Mouse (Mus musculus) erythroid progenitor cell, adult 5-6 weeks (primary cell): Measurements from ENCODE around the gene Polr2l. TPM values are rescaled to one million over a fixed set of nuclear protein-coding genes. Genes with fewer than 3 reads are reported as not detected.

ENCODE experiments used
- ATAC-seq: replicated peaks from 2 replicates; pipeline ENCODE4 v1.8.0; 2016; ENCODE audit warnings: moderate number of reproducible peaks, mild to moderate bottlenecking, moderate TSS enrichment, inconsistent platforms; ENCODE audit not compliant: poor library complexity, low FRiP score, severe bottlenecking
- total RNA-seq, 2 experiments: library from RNA; stranded (forward) in 1 of 2; stranded (reverse) in 1 of 2; fragments of 150-400 nt in 1 of 2; fragments of 186-747, 209-891 nt in 1 of 2; gene quantifications; 2 replicates each; pipeline versions ENCODE4 v1.2.3 to v1.2.4; 2015 to 2017; ENCODE audit warnings: low replicate concordance in 2 of 2

Polr2l gene
- total RNA-seq, 2 experiments from 2014 or later = 6.7 to 14.4 TPM

- ATAC-seq = no peak
Observed at GRCm38 (mm10) chr7:141485606-141486005, 10.7 kb upstream of the Polr2l start.

DNA sequence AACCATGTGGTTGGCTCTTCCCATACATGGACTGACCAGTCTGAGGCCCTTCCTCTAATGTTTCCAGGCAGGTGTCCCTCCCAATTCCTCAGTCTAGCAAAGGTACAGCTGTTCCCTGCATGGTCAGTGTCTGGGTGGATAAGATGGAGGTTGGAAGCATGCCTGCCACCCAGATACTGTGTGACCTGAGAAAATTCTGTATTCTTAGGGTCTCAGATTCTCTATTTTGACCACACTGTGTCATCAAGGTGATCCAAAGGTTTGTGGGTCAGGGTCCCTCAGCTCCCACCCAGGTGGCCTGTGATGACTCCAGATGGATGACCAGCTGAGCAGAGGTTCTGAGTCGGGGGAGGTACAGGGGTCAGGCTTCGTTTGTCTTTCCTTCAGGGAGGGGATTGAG is 10.3 kb upstream of the Polr2l start:
- no peak for ATAC-seq

- ATAC-seq = no peak
Observed at GRCm38 (mm10) chr7:141484186-141485120, 9.5 kb upstream of the Polr2l start.

GRCm38 (mm10) chr7:141483114-141483653 is 8.3 kb upstream of the Polr2l start:
- ATAC-seq = no peak

DNA sequence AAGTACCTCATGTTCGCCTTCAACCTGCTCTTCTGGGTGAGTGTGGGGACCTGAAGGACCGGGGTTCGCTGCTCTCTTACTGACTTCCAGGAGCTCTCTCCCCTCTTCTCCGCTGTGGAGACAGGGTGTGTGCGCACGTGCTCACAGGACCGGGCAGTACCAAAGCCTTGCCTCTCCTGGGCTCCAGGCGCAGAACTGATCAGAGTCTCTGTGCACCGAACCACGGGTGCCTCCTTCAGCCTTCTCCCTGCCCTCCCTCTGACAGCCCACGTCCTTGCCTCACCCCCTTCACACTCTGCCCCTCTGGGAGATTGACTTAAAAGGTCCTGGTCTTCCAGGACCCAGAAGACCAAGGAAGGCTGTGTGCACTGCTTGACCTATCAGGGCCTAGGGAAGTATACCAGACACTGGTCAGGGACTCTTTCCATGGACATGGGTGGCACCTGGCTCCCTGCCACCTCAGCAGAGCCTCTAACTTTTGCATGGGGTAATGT is 7.6 kb upstream of the Polr2l start:
- ATAC-seq = no peak

DNA sequence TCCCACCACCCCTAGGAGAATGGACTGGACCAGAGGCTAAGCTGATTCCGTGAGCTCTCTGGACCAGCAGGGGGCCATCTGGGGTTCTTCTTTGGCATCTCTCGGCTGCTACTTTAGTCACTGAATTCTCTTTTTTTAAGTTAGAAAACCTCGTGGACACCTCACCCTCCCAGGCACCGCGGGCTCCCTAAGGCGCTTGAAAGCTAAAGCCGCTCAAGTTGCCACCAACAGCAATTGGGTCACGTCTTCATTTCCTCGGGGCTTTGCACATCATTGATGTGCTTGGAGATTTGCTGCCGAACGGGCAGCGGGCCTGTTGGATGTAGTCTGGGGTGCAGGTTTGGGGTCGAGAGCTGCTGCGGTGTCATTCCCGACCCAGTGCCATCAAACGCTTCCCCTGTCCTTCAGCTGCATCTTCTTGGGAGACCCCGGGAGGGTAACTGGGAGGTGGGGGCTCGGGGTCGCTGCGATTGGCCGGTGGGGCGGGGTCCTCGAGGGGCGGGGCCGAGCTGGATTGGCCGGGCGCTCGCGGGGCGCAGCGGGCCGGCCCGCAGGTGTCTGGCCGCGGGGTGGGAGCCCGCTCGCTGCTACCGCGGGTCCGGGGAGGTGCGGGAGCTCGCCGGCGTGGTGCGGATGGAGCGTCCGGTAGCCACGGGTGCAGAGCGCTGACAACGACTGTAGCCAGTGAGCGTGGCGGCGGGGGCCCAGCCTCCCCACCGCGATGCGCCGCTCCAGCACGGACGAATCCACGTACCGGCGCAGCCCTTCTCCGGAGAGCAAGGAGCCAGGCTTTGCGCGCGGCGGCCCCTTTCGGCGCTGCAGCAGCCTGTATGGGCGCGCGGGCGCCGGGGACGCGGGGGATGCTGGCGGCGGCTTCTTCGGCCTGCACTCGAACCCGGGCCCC is 6.8 kb upstream of the Polr2l start:
- peak; percentile 43; the same call in 1 of the 2 replicates for ATAC-seq

DNA sequence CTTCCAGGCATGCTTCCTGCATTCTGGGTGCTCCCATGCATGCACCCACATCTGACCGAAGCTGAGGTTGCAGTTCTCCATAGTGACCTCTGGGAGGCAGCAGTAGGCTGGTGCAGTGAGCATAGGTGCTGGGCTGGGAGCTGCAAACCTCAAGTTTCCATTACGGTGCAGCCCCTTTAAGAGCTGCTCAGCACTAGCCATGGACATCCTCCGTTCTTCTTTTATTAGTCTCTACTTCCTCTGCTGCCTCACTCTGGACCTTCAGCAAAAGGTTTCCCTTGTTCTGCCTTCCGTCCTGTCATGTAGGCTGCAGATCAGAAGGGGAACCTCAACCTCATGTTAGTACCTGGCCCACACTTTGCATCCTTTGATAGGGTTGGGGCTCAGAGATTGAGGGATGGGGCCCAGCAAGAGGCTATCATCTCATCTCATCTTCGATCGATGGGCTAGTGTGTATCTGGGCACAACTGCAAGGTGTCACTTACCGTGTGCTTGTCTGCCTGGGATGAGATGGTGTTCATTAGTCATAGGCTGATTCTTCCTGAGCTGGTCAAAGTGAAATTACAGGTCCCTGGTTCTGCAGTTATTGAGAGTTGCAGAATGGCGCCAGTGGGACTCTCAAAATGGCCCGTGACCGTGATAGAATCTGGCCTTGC is 6.0 kb upstream of the Polr2l start:
- peak; percentile 79 for ATAC-seq

GRCm38 (mm10) chr7:141478270-141478748 is 3.4 kb upstream of the Polr2l start:
- no peak for ATAC-seq

DNA sequence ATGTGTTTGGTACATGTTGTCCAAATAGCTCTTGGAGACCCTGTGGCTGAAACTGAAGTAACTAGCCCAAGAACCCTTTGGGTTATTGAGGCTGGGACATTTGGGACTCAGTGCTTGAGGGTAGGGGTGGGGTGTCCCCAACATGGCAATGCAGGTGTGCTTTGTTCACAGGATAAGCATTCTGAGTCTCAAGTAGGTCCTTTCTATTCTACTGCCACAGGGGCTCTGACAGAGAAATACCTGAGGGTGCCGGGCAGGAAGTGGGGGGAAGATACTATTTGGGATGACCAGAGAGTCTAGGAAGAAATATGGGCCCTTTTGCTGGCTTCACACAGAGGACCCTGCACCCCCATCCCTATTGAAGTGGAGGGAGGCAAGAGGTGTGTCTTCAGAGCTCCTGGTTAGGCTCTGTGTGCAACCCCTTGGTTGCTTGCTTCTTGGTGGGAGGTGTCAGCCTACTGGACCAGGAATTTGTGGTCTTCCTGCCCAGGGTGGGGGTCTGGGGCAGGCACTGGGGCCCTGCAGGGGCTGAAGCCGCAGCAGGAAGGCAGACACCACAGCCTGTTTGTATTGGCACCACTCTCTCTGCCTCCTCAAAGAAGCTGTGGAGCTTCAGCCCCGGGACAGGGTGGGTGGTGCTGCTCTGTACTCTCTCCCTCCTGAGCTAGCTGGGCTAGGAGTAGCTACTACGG is 2.8 kb upstream of the Polr2l start:
- ATAC-seq = no peak

- no peak for ATAC-seq
Observed at GRCm38 (mm10) chr7:141476981-141477370, 2.0 kb upstream of the Polr2l start.

GRCm38 (mm10) chr7:141476226-141476980 is 1.5 kb upstream of the Polr2l start:
- ATAC-seq = no peak

- no peak for ATAC-seq
Observed at GRCm38 (mm10) chr7:141475805-141476158, 850 bp upstream of the Polr2l start.

DNA sequence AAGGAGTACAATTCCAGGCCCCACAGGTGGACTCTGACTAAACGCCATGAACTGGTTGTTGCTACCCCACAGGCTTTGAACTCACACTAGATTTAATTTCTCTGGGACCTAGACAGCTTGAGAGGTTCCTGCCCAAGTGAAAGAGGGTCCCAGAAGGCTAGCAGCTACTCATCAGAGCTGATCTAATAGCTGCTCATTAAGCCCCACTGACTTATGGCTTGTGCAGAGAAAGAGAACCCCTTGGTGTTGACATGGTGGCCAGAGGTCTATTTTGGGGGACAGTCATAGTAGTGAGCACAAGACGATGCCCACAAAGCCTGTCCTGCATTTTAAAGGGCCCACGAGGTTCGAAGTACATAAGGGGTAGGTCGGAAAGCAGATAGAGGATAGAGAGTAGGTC is 772 bp downstream of the Polr2l start:
- ATAC-seq = no peak

DNA sequence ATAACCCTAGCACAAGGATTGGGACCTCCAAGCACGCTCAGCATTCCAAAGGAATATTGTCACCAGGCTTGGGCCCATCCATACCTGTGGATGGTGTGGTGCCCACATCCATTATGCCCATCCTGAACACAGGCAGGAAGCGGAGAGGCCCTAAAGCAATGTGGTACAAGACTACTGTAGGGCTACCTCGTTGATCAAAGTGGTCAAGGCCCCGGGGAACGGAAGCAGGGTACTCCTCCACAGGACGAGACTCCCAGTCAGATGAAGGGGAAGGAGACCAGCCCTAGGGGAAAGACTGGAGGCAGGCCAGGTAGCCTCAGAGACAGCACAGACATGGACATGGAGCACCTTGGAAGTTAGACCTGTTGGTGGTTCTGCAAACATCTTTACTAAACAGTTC is 2.2 kb downstream of the Polr2l start:
- ATAC-seq = no peak

DNA sequence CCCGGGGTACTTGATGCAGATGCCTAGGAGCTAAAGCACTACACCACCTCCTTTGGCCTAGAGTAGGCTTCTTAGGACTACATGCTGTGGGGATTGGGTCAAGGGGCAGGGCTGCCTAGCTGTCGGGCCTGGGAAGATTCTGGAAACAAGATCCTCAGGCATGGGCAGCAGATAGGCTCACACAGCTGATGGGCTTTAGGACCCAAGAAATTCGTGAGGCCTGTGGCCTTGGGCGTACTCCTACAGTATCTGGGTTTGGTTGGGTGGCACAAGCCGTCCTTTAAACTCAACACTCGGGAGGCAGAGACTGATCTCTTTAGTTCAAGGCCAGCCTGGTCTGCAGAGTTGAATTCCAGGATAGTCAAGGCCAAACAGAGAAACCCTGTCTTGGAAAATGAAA is 2.7 kb downstream of the Polr2l start:
- no peak for ATAC-seq

GRCm38 (mm10) chr7:141471236-141471635 is 3.7 kb downstream of the Polr2l start:
- ATAC-seq = no peak

- no peak for ATAC-seq
Observed at GRCm38 (mm10) chr7:141470637-141470944, 4.3 kb downstream of the Polr2l start.

DNA sequence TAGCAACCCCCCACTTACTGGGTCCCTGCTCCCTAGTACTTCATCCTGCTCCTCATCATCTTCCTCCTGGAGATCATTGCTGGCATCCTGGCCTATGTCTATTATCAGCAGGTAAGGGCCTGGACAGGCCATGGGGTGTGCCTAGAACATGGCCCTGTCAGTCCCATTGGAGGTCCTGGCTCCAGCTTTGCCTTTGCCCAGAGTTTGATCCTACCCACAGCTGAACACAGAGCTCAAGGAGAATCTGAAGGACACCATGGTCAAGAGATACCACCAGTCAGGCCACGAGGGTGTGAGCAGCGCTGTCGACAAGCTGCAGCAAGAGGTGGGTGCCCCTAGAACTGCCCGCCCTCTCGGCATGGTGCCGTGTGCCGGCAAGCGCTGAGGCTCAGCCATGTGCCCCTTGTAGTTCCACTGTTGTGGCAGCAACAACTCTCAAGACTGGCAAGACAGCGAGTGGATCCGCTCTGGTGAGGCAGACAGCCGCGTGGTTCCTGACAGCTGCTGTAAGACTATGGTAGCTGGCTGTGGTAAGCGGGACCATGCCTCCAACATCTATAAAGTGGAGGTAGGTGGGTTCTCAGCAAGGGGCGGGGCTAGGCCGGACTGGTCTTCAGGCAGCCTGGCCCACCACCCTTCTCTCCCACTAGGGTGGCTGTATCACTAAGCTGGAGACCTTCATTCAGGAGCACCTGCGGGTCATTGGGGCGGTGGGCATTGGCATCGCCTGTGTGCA is 4.9 kb downstream of the Polr2l start:
- ATAC-seq = no peak
